Mouse (Mus musculus) cortical plate, adult 2 months (tissue): Measurements from ENCODE around the gene Marveld3.

Experiments
- CTCF ChIP-seq: fragments of 200-500 bp; IDR thresholded peaks from 2 replicates; pipeline ENCODE4 v1.5.1; 2011; ENCODE audit warnings: mild to moderate bottlenecking, control low read depth, low read length; ENCODE audit not compliant: insufficient read depth; ENCODE audit errors: extremely low read depth
- POLR2A ChIP-seq: fragments of 200-500 bp; IDR thresholded peaks from 2 replicates; pipeline ENCODE4 v1.6.1; 2011; ENCODE audit warnings: mild to moderate bottlenecking, low read length, control low read depth; ENCODE audit not compliant: insufficient read depth; ENCODE audit errors: extremely low read depth

DNA sequence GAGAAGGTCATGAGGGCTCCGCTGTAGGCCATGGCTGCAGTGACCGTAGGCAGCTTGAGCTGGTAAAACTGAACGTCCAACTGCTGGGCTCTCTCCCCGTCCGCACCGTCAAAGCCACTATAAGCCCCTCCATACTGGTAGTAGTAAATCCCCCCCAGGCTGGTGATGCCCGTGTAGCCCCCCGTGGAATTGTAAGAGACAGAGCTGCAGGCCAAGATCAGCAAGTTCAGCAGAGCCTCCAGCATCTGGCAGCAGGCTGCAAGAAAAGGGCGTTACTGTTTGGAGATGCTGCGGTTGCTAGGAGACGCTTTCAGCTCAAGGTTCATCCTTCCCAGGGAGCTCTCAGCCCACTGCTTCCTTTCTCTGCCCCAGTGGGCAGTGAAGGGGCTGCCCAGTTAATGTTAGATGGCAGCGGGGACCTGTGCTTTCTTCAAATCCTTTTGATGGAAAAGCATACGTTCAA is 7.5 kb downstream of the Marveld3 start:
- no peak for TF ChIP-seq CTCF
- no peak for TF ChIP-seq POLR2A
